Mouse (Mus musculus) lung, adult 2 months (tissue): ENCODE data around the gene Pkp4.

Experiments used
- CTCF ChIP-seq: fragments of 200-500 bp; IDR thresholded peaks from 2 replicates; pipeline ENCODE4 v1.5.1; 2011; ENCODE audit warnings: mild to moderate bottlenecking, low read length, control low read depth; ENCODE audit not compliant: insufficient read depth
- POLR2A ChIP-seq: fragments of 200-500 bp; IDR thresholded peaks from 2 replicates; pipeline ENCODE4 v1.6.1; 2011; ENCODE audit warnings: low read depth, mild to moderate bottlenecking, control low read depth, low read length, borderline replicate concordance; ENCODE audit errors: extremely low read depth

- TF ChIP-seq CTCF (no peak), POLR2A (no peak)
These were observed 84.4 kb downstream of the Pkp4 start for GRCm38 (mm10) chr2:59245098-59245388.
